Mouse (Mus musculus): ENCODE data around the gene Nradd. TPM values are rescaled to one million over a fixed set of nuclear protein-coding genes. Genes with fewer than 3 reads are reported as not detected.

The Nradd gene
- polyA plus RNA-seq, 1 experiment from 2014 or later: 12.6 TPM

- ATAC-seq (replicated peaks; ENCODE audit: insufficient number of reproducible peaks, low FRiP score, low TSS enrichment): peak; percentile 87
Observed at GRCm38 (mm10) chr9:110665912-110666311, 41.7 kb upstream of the Nradd start.

GRCm38 (mm10) chr9:110662844-110663243 is 38.6 kb upstream of the Nradd start:
- Histone ChIP-seq H3K9ac (ENCODE audit: low read depth, low read length) (no peak overlapping the region), H3K27ac (ENCODE audit: low read depth, low read length) (no peak overlapping the region), H3K4me1 (ENCODE audit: control insufficient read depth, insufficient read depth, low read length) (peaks cover 35% of the 10 kb centered on the region), H3K9me3 (replicated peaks; ENCODE audit: control insufficient read depth, low read length) (no peaks in the 10 kb centered on the region), H3K27me3 (ENCODE audit: control insufficient read depth, insufficient read depth, low read length) (no peaks in the 10 kb centered on the region), H3K36me3 (ENCODE audit: control insufficient read depth, insufficient read depth, low read length) (0 out of 2 replicates have a peak, but pooled peaks cover 2% of the 10 kb centered on the region), H3K4me3 (ENCODE audit: low read depth, low read length) (no peak overlapping the region), H3K4me2 (no peak overlapping the region)
- 83% methylated on average over 1 of the region's 1 CpGs for WGBS (ENCODE audit: insufficient replicate concordance)
- ATAC-seq (replicated peaks; ENCODE audit: insufficient number of reproducible peaks, low FRiP score, low TSS enrichment): no peak

More at GRCm38 (mm10) chr9:110665912-110666311, 41.7 kb upstream of the Nradd start:
- Histone ChIP-seq H3K27me3 (ENCODE audit: control insufficient read depth, insufficient read depth, low read length) (no peaks in the 10 kb centered on the region), H3K4me2 (peak overlapping the region; percentile 51), H3K9ac (ENCODE audit: low read depth, low read length) (peak overlapping the region; percentile 39; the same call in 1 of the 2 replicates), H3K4me1 (ENCODE audit: control insufficient read depth, insufficient read depth, low read length) (peaks cover 62% of the 10 kb centered on the region), H3K27ac (ENCODE audit: low read depth, low read length) (peak overlapping the region; percentile 75), H3K4me3 (ENCODE audit: low read depth, low read length) (0 out of 2 replicates have a peak overlapping the region, but pooled peaks have one; percentile 3), H3K9me3 (replicated peaks; ENCODE audit: control insufficient read depth, low read length) (no peaks in the 10 kb centered on the region), H3K36me3 (ENCODE audit: control insufficient read depth, insufficient read depth, low read length) (no peaks in the 10 kb centered on the region)
- 13% methylated on average over 4 of the region's 4 CpGs for WGBS (ENCODE audit: insufficient replicate concordance)

GRCm38 (mm10) chr9:110660856-110661612 is 36.8 kb upstream of the Nradd start:
- no peak overlapping the region for H3K27ac ChIP-seq (ENCODE audit: low read depth, low read length)
- peaks cover 23% of the 10 kb centered on the region for H3K4me1 ChIP-seq (ENCODE audit: control insufficient read depth, insufficient read depth, low read length)
- ATAC-seq (replicated peaks; ENCODE audit: insufficient number of reproducible peaks, low FRiP score, low TSS enrichment): no peak
- no peak overlapping the region for H3K4me2 ChIP-seq
- H3K9ac ChIP-seq (ENCODE audit: low read depth, low read length): no peak overlapping the region
- no peak overlapping the region for H3K4me3 ChIP-seq (ENCODE audit: low read depth, low read length)
- 0 out of 2 replicates have a peak, but pooled peaks cover 2% of the 10 kb centered on the region for H3K36me3 ChIP-seq (ENCODE audit: control insufficient read depth, insufficient read depth, low read length)
- WGBS (ENCODE audit: insufficient replicate concordance): 61% methylated on average over 7 of the region's 7 CpGs
- H3K9me3 ChIP-seq (replicated peaks; ENCODE audit: control insufficient read depth, low read length): no peaks in the 10 kb centered on the region
- no peaks in the 10 kb centered on the region for H3K27me3 ChIP-seq (ENCODE audit: control insufficient read depth, insufficient read depth, low read length)

- Histone ChIP-seq H3K9me3 (replicated peaks; ENCODE audit: control insufficient read depth, low read length) (no peaks in the 10 kb centered on the region), H3K4me2 (no peak overlapping the region), H3K27me3 (ENCODE audit: control insufficient read depth, insufficient read depth, low read length) (no peaks in the 10 kb centered on the region), H3K4me1 (ENCODE audit: control insufficient read depth, insufficient read depth, low read length) (peaks cover 23% of the 10 kb centered on the region), H3K9ac (ENCODE audit: low read depth, low read length) (no peak overlapping the region), H3K36me3 (ENCODE audit: control insufficient read depth, insufficient read depth, low read length) (0 out of 2 replicates have a peak, but pooled peaks cover 2% of the 10 kb centered on the region), H3K4me3 (ENCODE audit: low read depth, low read length) (no peak overlapping the region), H3K27ac (ENCODE audit: low read depth, low read length) (no peak overlapping the region)
- 81% methylated on average over 2 of the region's 2 CpGs for WGBS (ENCODE audit: insufficient replicate concordance)
- no peak for ATAC-seq (replicated peaks; ENCODE audit: insufficient number of reproducible peaks, low FRiP score, low TSS enrichment)
Observed at GRCm38 (mm10) chr9:110660208-110660607, 36.0 kb upstream of the Nradd start.

DNA sequence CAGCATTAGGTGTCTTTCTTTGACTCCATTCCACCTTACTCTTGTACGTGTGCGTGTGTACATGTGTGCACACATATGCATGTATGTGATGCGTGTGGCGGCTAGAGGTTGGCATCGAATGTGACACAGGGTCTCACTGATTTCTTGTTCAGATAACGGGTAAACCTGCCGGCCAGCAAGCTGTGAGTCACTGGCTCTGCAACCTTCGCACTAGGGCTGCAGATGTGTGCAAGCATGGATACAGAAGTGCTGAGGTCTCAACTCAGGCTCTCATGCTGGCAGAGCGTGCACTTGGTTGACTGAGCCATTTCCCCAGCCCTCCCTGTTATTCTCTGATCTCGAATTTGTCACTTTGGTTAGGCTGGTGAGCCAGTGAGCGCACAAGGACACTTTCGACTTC is 35.3 kb upstream of the Nradd start:
- Histone ChIP-seq H3K4me1 (ENCODE audit: control insufficient read depth, insufficient read depth, low read length) (peaks cover 24% of the 10 kb centered on the region), H3K4me2 (no peak overlapping the region), H3K9ac (ENCODE audit: low read depth, low read length) (no peak overlapping the region), H3K4me3 (ENCODE audit: low read depth, low read length) (no peak overlapping the region), H3K9me3 (replicated peaks; ENCODE audit: control insufficient read depth, low read length) (no peaks in the 10 kb centered on the region), H3K36me3 (ENCODE audit: control insufficient read depth, insufficient read depth, low read length) (0 out of 2 replicates have a peak, but pooled peaks cover 2% of the 10 kb centered on the region), H3K27me3 (ENCODE audit: control insufficient read depth, insufficient read depth, low read length) (no peaks in the 10 kb centered on the region), H3K27ac (ENCODE audit: low read depth, low read length) (no peak overlapping the region)
- 89% methylated on average over 12 of the region's 12 CpGs for WGBS (ENCODE audit: insufficient replicate concordance)
- ATAC-seq (replicated peaks; ENCODE audit: insufficient number of reproducible peaks, low FRiP score, low TSS enrichment): no peak

DNA sequence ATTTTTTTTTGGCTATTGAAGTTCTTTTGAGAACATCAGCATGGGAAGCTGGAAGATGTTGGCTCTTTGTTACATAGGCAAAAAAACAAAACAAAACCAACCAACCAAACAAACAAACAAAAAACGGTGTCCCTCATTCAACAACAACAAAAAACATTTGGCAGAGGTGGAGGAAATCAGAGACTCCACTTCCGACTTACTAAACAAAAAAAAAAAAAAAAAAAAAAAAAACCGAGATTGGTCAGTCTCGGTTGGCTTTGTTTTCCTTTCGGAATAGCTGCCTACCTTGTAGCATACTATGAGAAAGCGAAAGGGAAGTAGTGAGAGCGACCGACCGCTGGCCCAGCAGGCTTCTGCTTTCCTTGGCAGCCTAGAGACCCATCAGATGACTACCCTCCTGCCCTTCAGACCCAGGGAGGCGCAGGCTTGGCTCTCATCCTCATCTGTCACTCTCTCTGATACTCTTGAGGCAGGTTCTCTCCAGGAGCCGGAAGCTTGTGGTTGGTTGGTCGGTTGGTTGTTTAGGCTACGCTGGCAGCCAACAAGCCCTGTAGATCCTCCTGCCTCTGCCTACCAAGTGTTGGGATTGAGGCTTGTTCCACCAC is 33.3 kb upstream of the Nradd start:
- H3K9ac ChIP-seq (ENCODE audit: low read depth, low read length): peak overlapping the region; percentile 88
- 72% methylated on average over 13 of the region's 13 CpGs for WGBS (ENCODE audit: insufficient replicate concordance)
- peak overlapping the region; percentile 69 for H3K4me3 ChIP-seq (ENCODE audit: low read depth, low read length)
- peaks cover 9% of the 10 kb centered on the region; the same call in 1 of the 2 replicates for H3K27me3 ChIP-seq (ENCODE audit: control insufficient read depth, insufficient read depth, low read length)
- 0 out of 2 replicates have a peak, but pooled peaks cover 2% of the 10 kb centered on the region for H3K36me3 ChIP-seq (ENCODE audit: control insufficient read depth, insufficient read depth, low read length)
- no peak overlapping the region; the same call in 1 of the 2 replicates for H3K27ac ChIP-seq (ENCODE audit: low read depth, low read length)
- H3K4me1 ChIP-seq (ENCODE audit: control insufficient read depth, insufficient read depth, low read length): peaks cover 36% of the 10 kb centered on the region
- no peak for ATAC-seq (replicated peaks; ENCODE audit: insufficient number of reproducible peaks, low FRiP score, low TSS enrichment)
- H3K4me2 ChIP-seq: peak overlapping the region; percentile 76
- no peaks in the 10 kb centered on the region for H3K9me3 ChIP-seq (replicated peaks; ENCODE audit: control insufficient read depth, low read length)

DNA sequence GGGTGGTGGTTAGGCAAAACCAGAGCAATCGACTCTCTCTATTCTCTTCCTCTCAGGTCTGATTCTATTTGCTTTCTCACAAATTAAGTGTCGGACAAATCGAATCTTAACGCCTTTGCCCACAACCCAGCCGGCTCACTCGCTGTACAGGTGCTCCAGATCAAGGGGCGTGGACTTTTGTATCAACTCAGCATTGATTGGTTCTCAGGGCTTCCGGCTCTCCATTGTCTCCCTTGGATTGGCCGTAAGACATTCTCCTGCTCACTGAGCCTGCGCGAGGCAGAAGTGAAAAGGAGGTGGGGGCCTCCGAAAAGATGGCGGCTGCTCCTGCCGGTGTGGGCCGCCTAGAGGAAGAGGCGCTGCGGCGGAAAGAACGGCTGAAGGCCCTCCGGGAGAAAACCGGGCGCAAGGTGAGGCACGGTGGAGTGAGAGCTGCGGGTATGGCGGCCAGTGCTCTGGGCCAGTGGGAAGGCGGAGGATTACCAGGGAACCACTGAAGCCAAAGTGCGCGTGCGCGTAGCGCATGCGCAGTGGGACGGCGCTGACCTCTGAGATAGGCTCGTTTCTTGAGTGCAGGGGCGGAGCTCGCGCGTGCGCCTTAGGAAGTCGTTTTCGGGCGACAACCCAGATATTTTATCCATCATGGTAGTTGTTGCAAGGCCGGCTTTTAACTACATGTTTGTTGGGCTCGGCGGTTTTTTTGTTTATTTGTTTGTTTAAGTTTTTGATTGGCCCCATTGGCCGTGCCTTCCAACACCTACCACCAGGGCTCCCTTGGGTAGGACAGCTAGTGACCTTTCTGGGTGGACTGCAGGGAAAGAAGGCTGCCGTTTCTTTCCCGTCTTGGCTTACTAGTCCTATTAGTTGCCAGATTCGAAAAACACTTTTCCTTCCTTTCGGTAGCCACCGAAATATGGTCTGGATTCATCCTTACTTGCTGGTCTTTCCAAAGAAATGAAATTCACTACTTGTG is 32.3 kb upstream of the Nradd start, which contains the start of gene Ccdc12:
TSS of gene Ccdc12 (plus strand) at position 255 of the 973 bp plus-strand sequence.
- WGBS (ENCODE audit: insufficient replicate concordance): under 1% methylated on average over 52 of the region's 52 CpGs

DNA sequence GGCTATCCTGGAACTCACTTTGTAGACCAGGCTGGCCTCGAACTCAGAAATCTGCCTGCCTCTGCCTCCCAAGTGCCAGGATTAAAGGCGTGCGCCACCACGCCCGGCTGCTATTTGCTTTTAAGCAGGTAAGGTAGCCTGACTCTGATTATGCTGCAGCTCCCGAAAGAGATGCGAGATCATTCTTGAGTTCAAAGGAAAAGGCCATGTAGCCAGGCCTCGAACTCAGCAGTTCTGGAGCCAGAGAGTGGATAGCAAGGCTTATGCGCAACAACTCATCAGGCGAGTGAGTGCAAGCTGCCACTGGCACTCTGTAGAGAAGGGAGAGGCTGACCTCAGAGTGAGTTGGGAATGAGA is 31.4 kb upstream of the Nradd start:
- Histone ChIP-seq H3K9ac (ENCODE audit: low read depth, low read length) (no peak overlapping the region), H3K4me3 (ENCODE audit: low read depth, low read length) (peak overlapping the region; percentile 69), H3K4me2 (peak overlapping the region; percentile 76), H3K9me3 (replicated peaks; ENCODE audit: control insufficient read depth, low read length) (no peaks in the 10 kb centered on the region), H3K27me3 (ENCODE audit: control insufficient read depth, insufficient read depth, low read length) (peaks cover 13% of the 10 kb centered on the region), H3K27ac (ENCODE audit: low read depth, low read length) (peak overlapping the region; percentile 88), H3K36me3 (ENCODE audit: control insufficient read depth, insufficient read depth, low read length) (0 out of 2 replicates have a peak, but pooled peaks cover 2% of the 10 kb centered on the region), H3K4me1 (ENCODE audit: control insufficient read depth, insufficient read depth, low read length) (peaks cover 44% of the 10 kb centered on the region)
- ATAC-seq (replicated peaks; ENCODE audit: insufficient number of reproducible peaks, low FRiP score, low TSS enrichment): no peak
- 80% methylated on average over 10 of the region's 10 CpGs for WGBS (ENCODE audit: insufficient replicate concordance)

More for the DNA sequence above, 32.3 kb upstream of the Nradd start, which contains the start of gene Ccdc12:
- Histone ChIP-seq H3K4me2 (peak within 1 kb of the TSS; percentile 76), H3K4me1 (ENCODE audit: control insufficient read depth, insufficient read depth, low read length) (peaks cover 46% of the 10 kb centered on the region), H3K36me3 (ENCODE audit: control insufficient read depth, insufficient read depth, low read length) (0 out of 2 replicates have a peak, but pooled peaks cover 2% of the 10 kb centered on the region), H3K4me3 (ENCODE audit: low read depth, low read length) (peak within 1 kb of the TSS; percentile 69), H3K27me3 (ENCODE audit: control insufficient read depth, insufficient read depth, low read length) (peaks cover 13% of the 10 kb centered on the region), H3K9me3 (replicated peaks; ENCODE audit: control insufficient read depth, low read length) (no peaks in the 10 kb centered on the region), H3K9ac (ENCODE audit: low read depth, low read length) (peak within 1 kb of the TSS; percentile 88), H3K27ac (ENCODE audit: low read depth, low read length) (peak within 1 kb of the TSS; percentile 88)
- ATAC-seq (replicated peaks; ENCODE audit: insufficient number of reproducible peaks, low FRiP score, low TSS enrichment): peak; percentile 89
